Mouse (Mus musculus) CH12.LX (cell line): ENCODE data around the gene Erlec1. TPM values are rescaled to one million over a fixed set of nuclear protein-coding genes. Genes with fewer than 3 reads are reported as not detected.

Source experiments
- DNase-seq: peaks from one replicate; pipeline ENCODE4 v3.0.0-alpha.2; 2013; ENCODE audit errors: extremely low read depth
- H3K27ac ChIP-seq: 2 replicates; pipeline ENCODE4 v1.5.1; 2012; ENCODE audit warnings: low read depth, mild to moderate bottlenecking, control low read depth, moderate library complexity; ENCODE audit not compliant: insufficient read depth
- H3K27me3 ChIP-seq: replicated peaks from 2 replicates; pipeline ENCODE3; 2012; ENCODE audit warnings: inconsistent platforms
- H3K36me3 ChIP-seq, 2 experiments: replicated peaks in 1 of 2; 2 replicates each; pipeline versions ENCODE3 to v1.6.1; 2012; ENCODE audit warnings: inconsistent platforms in 1 of 2, low read length in 1 of 2, mild to moderate bottlenecking in 1 of 2, mixed read lengths in 1 of 2, moderate library complexity in 1 of 2; ENCODE audit not compliant: control insufficient read depth in 1 of 2, insufficient read depth in 1 of 2
- H3K4me1 ChIP-seq, 2 experiments: 2 replicates each; pipeline ENCODE4 v1.6.1; 2012; ENCODE audit warnings: inconsistent platforms in 1 of 2, moderate library complexity in 1 of 2; ENCODE audit not compliant: insufficient read depth in 2 of 2, control insufficient read depth in 1 of 2
- H3K4me2 ChIP-seq: 2 replicates; pipeline ENCODE4 v1.6.1; 2012; ENCODE audit warnings: low read depth, mild to moderate bottlenecking, control low read depth; ENCODE audit not compliant: poor library complexity, insufficient read depth, severe bottlenecking
- H3K4me3 ChIP-seq, 3 experiments: fragments of 150-350 bp in 1 of 3; sonication (generic) in 1 of 3; replicated peaks in 1 of 3; 2 replicates each; pipeline versions ENCODE3 to v1.5.1; 2011 to 2012; ENCODE audit warnings: low read depth in 2 of 3, low read length in 2 of 3, mild to moderate bottlenecking in 2 of 3, moderate library complexity in 2 of 3, control low read depth in 1 of 3, improper control_type of control experiment in 1 of 3, inconsistent platforms in 1 of 3, mixed read lengths in 1 of 3; ENCODE audit not compliant: poor library complexity in 1 of 3
- H3K79me2 ChIP-seq: replicated peaks from 2 replicates; pipeline ENCODE4 v1.6.1; 2012; ENCODE audit warnings: mild to moderate bottlenecking, moderate library complexity; ENCODE audit not compliant: control insufficient read depth, poor library complexity, insufficient read depth, severe bottlenecking; ENCODE audit errors: extremely low read depth
- H3K9ac ChIP-seq: 2 replicates; pipeline ENCODE4 v1.6.1; 2012; ENCODE audit warnings: low read depth, mild to moderate bottlenecking, control low read depth, moderate library complexity; ENCODE audit not compliant: insufficient read depth
- H3K9me3 ChIP-seq: replicated peaks from 2 replicates; pipeline ENCODE3; 2012; ENCODE audit warnings: low read length, inconsistent platforms, mixed read lengths
- CHD2 ChIP-seq: IDR thresholded peaks from 2 replicates; pipeline ENCODE4 v1.6.1; 2011; ENCODE audit warnings: low read length, improper control_type of control experiment
- ELF1 ChIP-seq: IDR thresholded peaks from 2 replicates; pipeline ENCODE4 v1.6.1; 2014; ENCODE audit warnings: low read depth, mild to moderate bottlenecking, inconsistent platforms, low read length, improper control_type of control experiment
- ETS1 ChIP-seq: conservative IDR thresholded peaks from 2 replicates; pipeline ENCODE4 v1.6.1; 2012; ENCODE audit warnings: low read depth, mild to moderate bottlenecking, inconsistent platforms, low read length, improper control_type of control experiment, moderate library complexity
- GABPA ChIP-seq: IDR thresholded peaks from 2 replicates; pipeline ENCODE4 v1.6.1; 2012; ENCODE audit warnings: low read depth, low read length, improper control_type of control experiment, inconsistent platforms; ENCODE audit not compliant: insufficient replicate concordance
- JUN ChIP-seq: IDR thresholded peaks from 2 replicates; pipeline ENCODE4 v1.6.1; 2011; ENCODE audit warnings: low read depth, mild to moderate bottlenecking, low read length, improper control_type of control experiment, moderate library complexity; ENCODE audit not compliant: insufficient read depth
- KAT2A ChIP-seq: IDR thresholded peaks from 2 replicates; pipeline ENCODE4 v1.6.1; 2012; ENCODE audit warnings: low read length, improper control_type of control experiment, inconsistent platforms; ENCODE audit not compliant: insufficient replicate concordance
- MAZ ChIP-seq: IDR thresholded peaks from 2 replicates; pipeline ENCODE4 v1.6.1; 2012; ENCODE audit warnings: low read depth, mild to moderate bottlenecking, inconsistent platforms, low read length, improper control_type of control experiment, moderate library complexity
- MXI1 ChIP-seq: IDR thresholded peaks from 2 replicates; pipeline ENCODE4 v1.6.1; 2011; ENCODE audit warnings: mild to moderate bottlenecking, low read depth, low read length, improper control_type of control experiment
- PAX5 ChIP-seq: IDR thresholded peaks from 2 replicates; pipeline ENCODE4 v1.6.1; 2012; ENCODE audit warnings: low read length, inconsistent platforms, mixed read lengths
- POLR2A ChIP-seq: IDR thresholded peaks from 2 replicates; pipeline ENCODE4 v1.6.1; 2011; ENCODE audit warnings: low read depth, mild to moderate bottlenecking, improper control_type of control experiment, low read length
- RAD21 ChIP-seq: IDR thresholded peaks from 2 replicates; pipeline ENCODE4 v1.6.1; 2011; ENCODE audit warnings: low read depth, mild to moderate bottlenecking, low read length, improper control_type of control experiment, moderate library complexity
- SIN3A ChIP-seq: IDR thresholded peaks from 2 replicates; pipeline ENCODE4 v1.6.1; 2012; ENCODE audit warnings: low read length, improper control_type of control experiment, inconsistent platforms
- SMC3 ChIP-seq: IDR thresholded peaks from 2 replicates; pipeline ENCODE4 v1.6.1; 2011; ENCODE audit warnings: low read depth, low read length, improper control_type of control experiment
- TBP ChIP-seq: conservative IDR thresholded peaks from 2 replicates; pipeline ENCODE4 v1.6.1; 2011; ENCODE audit warnings: low read depth, low read length, improper control_type of control experiment
- TCF12 ChIP-seq: IDR thresholded peaks from 2 replicates; pipeline ENCODE4 v1.6.1; 2014; ENCODE audit warnings: low read depth, mild to moderate bottlenecking, inconsistent platforms, low read length, improper control_type of control experiment
- USF2 ChIP-seq: conservative IDR thresholded peaks from 2 replicates; pipeline ENCODE4 v1.6.1; 2011; ENCODE audit warnings: low read depth, low read length, improper control_type of control experiment
- ZKSCAN1 ChIP-seq: IDR thresholded peaks from 2 replicates; pipeline ENCODE4 v1.6.1; 2012; ENCODE audit warnings: low read depth, inconsistent platforms, low read length, improper control_type of control experiment, borderline replicate concordance
- ZNF384 ChIP-seq: IDR thresholded peaks from 2 replicates; pipeline ENCODE4 v1.6.1; 2012; ENCODE audit warnings: low read depth, low read length, improper control_type of control experiment, inconsistent platforms
- dilution Hi-C: fragments of 300-500 bp; cut with MboI; formaldehyde crosslinking; loops from 2 replicates; pipeline ENCODE4 v1.14.3; 2020; ENCODE audit warnings: low sequenced_read_pairs; ENCODE audit not compliant: extremely low pct_unique_long_range_greater_than_20kb, extremely low pct_ligation_motif_present
- in situ Hi-C: fragments of 300-500 bp; cut with MboI; formaldehyde crosslinking; loops from 3 replicates; pipeline ENCODE4 v1.14.3; 2019; ENCODE audit warnings: low sequenced_read_pairs, low pct_ligation_motif_present, low pct_unique_long_range_greater_than_20kb, mixed read lengths
- polyA plus RNA-seq: library from polyadenylated mRNA; unstranded; fragments of >175 nt; gene quantifications from 2 replicates; pipeline ENCODE4 v1.2.1, GENCODE M21; 2012; ENCODE audit warnings: low read depth; ENCODE audit not compliant: insufficient read length
- total RNA-seq, 2 experiments: library from RNA; depleted of rRNA; stranded (reverse); fragments of 300-350 nt in 1 of 2; fragments of >200 nt in 1 of 2; gene quantifications; 2 replicates each; pipeline ENCODE4 v1.2.3; 2012 to 2014

Gene Erlec1
- total and polyA plus RNA-seq, 3 experiments = 16.7 to 52.3 (median 24.5) TPM

DNA sequence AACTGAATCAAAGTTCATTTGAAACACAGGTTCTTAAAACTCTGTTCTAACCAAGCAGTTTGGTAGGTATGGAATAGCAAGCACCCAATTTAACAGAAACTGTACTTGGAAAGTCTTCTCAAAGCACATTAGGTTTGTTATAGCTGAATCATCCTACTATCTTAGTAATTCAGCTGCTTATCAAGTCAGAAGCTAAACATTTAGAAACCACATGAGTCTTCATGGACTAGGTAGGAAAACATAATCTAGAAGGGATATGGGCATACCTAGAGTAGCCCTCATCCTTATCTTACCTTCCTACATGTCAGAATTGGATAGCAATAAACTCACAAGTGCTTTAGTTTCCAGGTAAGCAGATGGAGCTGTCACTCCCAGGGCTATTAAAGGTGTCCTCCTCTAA lies 26.1 kb downstream of the Erlec1 start:
- H3K27me3 ChIP-seq = no peaks in the 10 kb centered on the region
- no peak for DNase-seq
- in situ Hi-C loops = no loop called here
- no peaks in the 10 kb centered on the region for H3K9me3 ChIP-seq
- H3K4me3 ChIP-seq = no peak overlapping the region
- TF ChIP-seq SIN3A = no peak
- no peak for TF ChIP-seq SMC3
- TF ChIP-seq RAD21 = no peak
- TF ChIP-seq MXI1 = no peak
- no peak for TF ChIP-seq MAZ
- no peak for TF ChIP-seq TBP
- TF ChIP-seq GABPA = no peak
- no peak for TF ChIP-seq POLR2A
- TF ChIP-seq KAT2A = no peak
- no peak for TF ChIP-seq ZNF384
- TF ChIP-seq ZKSCAN1 = no peak
- TF ChIP-seq, all 38 proteins: peak for 0
- Histone ChIP-seq H3K4me2 (no peak overlapping the region), H3K79me2 (no peaks in the 10 kb centered on the region), H3K27ac (no peak overlapping the region), H3K36me3 (peaks cover 23 to 73% of the 10 kb centered on the region in 2 experiments), H3K9ac (no peak overlapping the region), H3K4me1 (no peaks in the 10 kb centered on the region)
- dilution Hi-C loops = no loop called here

DNA sequence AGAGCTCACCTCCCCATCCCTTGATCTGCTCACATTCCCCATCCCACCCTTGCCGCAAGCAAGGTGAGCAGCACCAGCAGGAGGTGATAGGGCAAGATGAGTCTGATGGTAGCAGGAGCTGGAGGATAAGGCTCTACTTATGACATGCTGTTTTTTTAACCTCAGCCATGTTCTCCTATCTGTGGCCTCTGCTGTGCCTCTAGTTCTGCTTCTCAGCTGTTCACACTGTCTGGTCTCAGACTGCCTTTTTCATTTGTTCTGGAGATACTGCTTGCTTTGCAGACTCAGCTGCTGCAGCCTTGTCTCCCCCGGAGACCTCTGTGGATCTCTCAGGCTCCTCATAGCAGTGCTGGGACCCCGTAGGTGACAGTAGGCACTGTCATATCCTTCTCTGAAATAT lies 30.9 kb downstream of the Erlec1 start:
- TF ChIP-seq ELF1 (no peak), ETS1 (no peak), CHD2 (no peak), TCF12 (no peak), USF2 (no peak), PAX5 (no peak), ZNF384 (no peak), JUN (no peak)
- in situ Hi-C loops = no loop called here

More for the DNA sequence above, 30.9 kb downstream of the Erlec1 start:
- DNase-seq = no peak
- Histone ChIP-seq H3K79me2 (no peaks in the 10 kb centered on the region), H3K4me3 (no peak overlapping the region), H3K4me2 (no peak overlapping the region), H3K27me3 (no peaks in the 10 kb centered on the region), H3K27ac (no peak overlapping the region), H3K4me1 (no peaks in the 10 kb centered on the region), H3K9ac (no peak overlapping the region), H3K36me3 (peaks cover 10 to 45% of the 10 kb centered on the region in 2 experiments), H3K9me3 (no peaks in the 10 kb centered on the region)
- dilution Hi-C loops = no loop called here
